Mouse (Mus musculus): Measurements from ENCODE around the gene Hdac4.

The Hdac4 gene

GRCm38 (mm10) chr1:92178021-92178895 is 17.2 kb downstream of the Hdac4 start:
- peak; percentile 39 for DNase-seq

- no peak for DNase-seq
Measured at GRCm38 (mm10) chr1:92177599-92177998, 17.9 kb downstream of the Hdac4 start.

- no peak for DNase-seq
Measured at GRCm38 (mm10) chr1:92177196-92177595, 18.3 kb downstream of the Hdac4 start.

GRCm38 (mm10) chr1:92175266-92175665 is 20.2 kb downstream of the Hdac4 start:
- no peak for DNase-seq

GRCm38 (mm10) chr1:92174898-92175255 is 20.6 kb downstream of the Hdac4 start:
- DNase-seq, result no peak

GRCm38 (mm10) chr1:92174251-92174897 is 21.1 kb downstream of the Hdac4 start:
- no peak for DNase-seq

GRCm38 (mm10) chr1:92170616-92171235 is 24.8 kb downstream of the Hdac4 start:
- DNase-seq, result peak; percentile 74

- no peak for DNase-seq
Measured at GRCm38 (mm10) chr1:92169776-92170055, 25.8 kb downstream of the Hdac4 start.

- no peak for DNase-seq
Measured at GRCm38 (mm10) chr1:92168900-92169775, 26.4 kb downstream of the Hdac4 start.

GRCm38 (mm10) chr1:92163932-92164331 is 31.6 kb downstream of the Hdac4 start:
- no peak for DNase-seq

- no peak for DNase-seq
Measured at GRCm38 (mm10) chr1:92159804-92160203, 35.7 kb downstream of the Hdac4 start.

GRCm38 (mm10) chr1:92150201-92150600 is 45.3 kb downstream of the Hdac4 start:
- no peak for DNase-seq

GRCm38 (mm10) chr1:92148527-92148926 is 47.0 kb downstream of the Hdac4 start:
- DNase-seq, result no peak

GRCm38 (mm10) chr1:92144868-92145534 is 50.5 kb downstream of the Hdac4 start:
- no peak for DNase-seq

GRCm38 (mm10) chr1:92143331-92143895 is 52.1 kb downstream of the Hdac4 start:
- DNase-seq, result peak; percentile 65

- DNase-seq, result no peak
Measured at GRCm38 (mm10) chr1:92142793-92143192, 52.7 kb downstream of the Hdac4 start.

- DNase-seq, result no peak
Measured at GRCm38 (mm10) chr1:92139001-92139400, 56.5 kb downstream of the Hdac4 start.

- DNase-seq, result no peak
Measured at GRCm38 (mm10) chr1:92137136-92137848, 58.2 kb downstream of the Hdac4 start.

- DNase-seq, result no peak
Measured at GRCm38 (mm10) chr1:92136362-92136761, 59.1 kb downstream of the Hdac4 start.

GRCm38 (mm10) chr1:92132181-92132580 is 63.3 kb downstream of the Hdac4 start:
- DNase-seq, result no peak

GRCm38 (mm10) chr1:92130470-92131100 is 64.9 kb downstream of the Hdac4 start:
- DNase-seq, result peak; percentile 78
